Mouse (Mus musculus) lung, embryonic 14.5 days (tissue): ENCODE measurements around the gene Eif4e1b. TPM values are rescaled to one million over a fixed set of nuclear protein-coding genes. Genes with fewer than 3 reads are reported as not detected.

Experiments used
- ATAC-seq: fragments of 200-750 bp; cut with Nextera tagmentation; 2 replicates; pipeline ENCODE4 v1.8.0; 2017; ENCODE audit warnings: mild to moderate bottlenecking, moderate TSS enrichment, moderate library complexity; ENCODE audit not compliant: insufficient read depth
- DNase-seq: peaks from one replicate; pipeline ENCODE4 v3.0.0-alpha.2; 2015
- H3K27ac ChIP-seq: fragments of 300-500 bp; sonication (generic); 2 replicates; pipeline ENCODE4 v1.5.1; 2014; ENCODE audit warnings: low read depth, mild to moderate bottlenecking, moderate library complexity
- H3K27me3 ChIP-seq: fragments of 300-500 bp; sonication (generic); 2 replicates; pipeline ENCODE4 v1.6.1; 2014; ENCODE audit warnings: low read length, control low read depth; ENCODE audit not compliant: insufficient read depth
- H3K36me3 ChIP-seq: fragments of 300-500 bp; sonication (generic); 2 replicates; pipeline ENCODE4 v1.6.1; 2014; ENCODE audit warnings: control low read depth; ENCODE audit not compliant: insufficient read depth
- H3K4me1 ChIP-seq: fragments of 300-500 bp; sonication (generic); 2 replicates; pipeline ENCODE4 v1.6.1; 2014; ENCODE audit warnings: antibody characterized with exemption, control low read depth; ENCODE audit not compliant: insufficient read depth
- H3K4me2 ChIP-seq: fragments of 300-500 bp; sonication (generic); 2 replicates; pipeline ENCODE4 v1.6.1; 2014; ENCODE audit warnings: mild to moderate bottlenecking
- H3K4me3 ChIP-seq: fragments of 300-500 bp; sonication (generic); 2 replicates; pipeline ENCODE4 v1.5.1; 2014; ENCODE audit warnings: low read depth, low read length
- H3K9ac ChIP-seq: fragments of 300-500 bp; sonication (generic); 2 replicates; pipeline ENCODE4 v1.6.1; 2014
- H3K9me3 ChIP-seq: fragments of 300-500 bp; sonication (generic); 2 replicates; pipeline ENCODE4 v1.6.1; 2016; ENCODE audit warnings: low read depth, low read length, control low read depth
- CTCF ChIP-seq: IDR thresholded peaks from 2 replicates; pipeline ENCODE4 v1.5.1; 2016; ENCODE audit warnings: antibody characterized with exemption, low read depth
- WGBS: fragments of 180-500 bp; shearing (Covaris S2); extraction: QIAGEN DNeasy Blood & Tissue Kit; methylation state at CpG from one replicate; pipeline ENCODE4 v1.1.7; 2014; 5-methylcytosine and 5-hydroxymethylcytosine counted together
- polyA plus RNA-seq: library from polyadenylated mRNA; unstranded; fragments of >200 nt; fragmentation: Nextera tagmentation; extraction: Ambion mirVana; gene quantifications from 2 replicates; pipeline ENCODE4 v1.2.1, GENCODE M21; 2014

Gene Eif4e1b
- polyA plus RNA-seq: not detected in 2 replicates

DNA sequence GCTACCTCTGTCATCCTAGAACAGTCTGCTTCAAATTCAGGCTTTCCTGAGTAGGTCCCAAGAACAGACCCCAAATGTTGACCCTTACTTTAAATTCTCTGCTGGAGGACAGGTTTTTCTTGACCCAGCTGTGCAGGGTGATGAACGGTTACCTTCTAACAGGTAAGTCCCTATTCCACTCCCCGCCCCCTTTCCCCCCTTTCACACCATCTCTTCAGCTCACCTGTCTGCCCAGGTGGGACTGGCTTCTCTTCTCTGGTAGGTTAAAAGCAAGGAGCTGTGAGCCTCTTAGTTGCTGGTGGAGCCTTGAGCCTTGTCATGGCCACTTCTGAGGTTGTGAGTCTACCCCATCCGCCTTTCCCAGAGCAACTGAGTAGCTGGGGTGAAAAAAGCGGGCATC lies at the start of gene Eif4e1b:
Gene Eif4e1b (plus strand): TSS at position 301 of the 400 bp plus-strand sequence.
- H3K36me3 ChIP-seq: no peaks in the 10 kb centered on the region
- no peak for DNase-seq

DNA sequence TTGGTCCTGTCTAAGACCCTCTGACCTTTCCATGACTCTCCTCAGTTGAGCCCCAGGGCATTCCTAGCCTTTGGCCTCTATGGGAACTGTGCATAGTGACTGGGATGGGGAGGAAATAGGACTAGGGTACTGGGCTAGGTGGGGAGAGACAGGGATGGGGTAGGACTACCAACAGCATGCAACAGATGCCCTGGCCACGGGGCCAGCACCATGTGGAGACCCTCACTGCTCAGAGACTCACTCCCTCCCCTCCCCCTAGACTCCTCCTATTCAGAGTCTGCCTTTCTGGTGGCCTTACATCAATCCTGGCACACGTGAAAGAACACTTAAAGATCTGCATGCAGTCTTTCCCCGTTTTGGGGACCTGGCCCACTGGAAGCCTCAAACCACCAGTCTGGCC lies 46.9 kb upstream of the Eif4e1b start:
- no peak for TF ChIP-seq CTCF
- H3K4me1 ChIP-seq: 0 out of 2 replicates have a peak, but pooled peaks cover 5% of the 10 kb centered on the region
- no peak for ATAC-seq
- 18% methylated on average over 3 of the region's 3 CpGs for WGBS
- H3K4me3 ChIP-seq: peak overlapping the region; percentile 37; the same call in 1 of the 2 replicates
- H3K27ac ChIP-seq: no peak overlapping the region
- H3K36me3 ChIP-seq: no peaks in the 10 kb centered on the region
- H3K27me3 ChIP-seq: peaks cover 45% of the 10 kb centered on the region
- H3K9ac ChIP-seq: no peak overlapping the region
- peak overlapping the region; percentile 65; the same call in 1 of the 2 replicates for H3K4me2 ChIP-seq
- H3K9me3 ChIP-seq: no peaks in the 10 kb centered on the region
- DNase-seq: no peak

More for the DNA sequence above, at the start of gene Eif4e1b:
- ATAC-seq: no peak
- no peaks in the 10 kb centered on the region for H3K9me3 ChIP-seq
- no peaks in the 10 kb centered on the region for H3K27me3 ChIP-seq
- TF ChIP-seq CTCF: no peak
- no peaks in the 10 kb centered on the region for H3K4me1 ChIP-seq
- WGBS: 77% methylated on average over 4 of the region's 4 CpGs
- no peak within 1 kb of the TSS for H3K4me2 ChIP-seq
- no peak within 1 kb of the TSS for H3K4me3 ChIP-seq
- no peak within 1 kb of the TSS for H3K9ac ChIP-seq
- H3K27ac ChIP-seq: no peak within 1 kb of the TSS

DNA sequence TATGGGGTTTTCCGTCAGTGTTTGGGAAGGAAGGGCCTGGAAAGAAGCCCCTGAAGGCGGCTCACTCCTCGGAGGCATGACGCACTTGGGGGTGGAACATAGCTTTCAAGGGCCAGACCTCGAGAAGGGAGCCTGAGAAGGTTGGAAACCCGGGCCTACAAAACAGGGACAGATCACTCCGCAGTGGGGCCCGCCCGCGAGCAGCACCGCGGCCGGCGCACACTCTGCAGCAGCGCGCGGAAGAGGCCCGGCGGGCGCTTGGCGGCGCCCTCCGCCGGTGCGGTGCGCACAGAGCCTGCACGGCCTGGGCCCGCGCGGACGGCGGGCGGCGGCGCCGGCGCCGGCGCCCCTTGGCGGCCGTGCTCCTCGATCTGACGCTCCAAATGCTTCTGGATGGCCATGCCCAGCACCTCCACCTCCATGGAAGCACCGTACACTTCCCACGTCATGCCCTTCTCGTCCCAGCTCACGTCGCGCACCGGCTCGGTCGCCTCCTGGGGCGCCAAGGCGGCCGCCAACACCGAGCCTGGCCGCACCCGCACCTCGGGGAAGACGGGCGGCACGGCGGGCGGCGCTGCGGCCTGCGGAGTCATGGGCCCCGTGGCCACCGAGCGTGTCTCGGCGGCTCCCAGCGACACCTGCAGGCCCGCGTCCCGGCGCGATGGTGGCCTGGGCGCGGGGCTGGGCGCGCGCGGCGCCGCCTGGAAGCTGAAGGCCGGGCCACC lies 46.1 kb upstream of the Eif4e1b start:
- DNase-seq (peak; percentile 70), ATAC-seq (peak; percentile 78)
- Histone ChIP-seq H3K9me3 (no peaks in the 10 kb centered on the region), H3K4me2 (peak overlapping the region; percentile 65), H3K27me3 (peaks cover 45% of the 10 kb centered on the region), H3K27ac (no peak overlapping the region), H3K4me1 (0 out of 2 replicates have a peak, but pooled peaks cover 5% of the 10 kb centered on the region), H3K9ac (peak overlapping the region; percentile 16; the same call in 1 of the 2 replicates), H3K36me3 (no peaks in the 10 kb centered on the region), H3K4me3 (peak overlapping the region; percentile 37)
- WGBS: 1% methylated on average over 81 of the region's 87 CpGs
- no peak for TF ChIP-seq CTCF

GRCm38 (mm10) chr13:54738213-54738601 lies 45.6 kb upstream of the Eif4e1b start:
- peaks cover 45% of the 10 kb centered on the region for H3K27me3 ChIP-seq
- peak overlapping the region; percentile 65 for H3K4me2 ChIP-seq
- H3K36me3 ChIP-seq: no peaks in the 10 kb centered on the region
- DNase-seq (no peak), ATAC-seq (no peak)
- WGBS: 3% methylated on average over 34 of the region's 34 CpGs
- no peak for TF ChIP-seq CTCF
- H3K9me3 ChIP-seq: no peaks in the 10 kb centered on the region
- H3K27ac ChIP-seq: no peak overlapping the region
- H3K4me1 ChIP-seq: 0 out of 2 replicates have a peak, but pooled peaks cover 5% of the 10 kb centered on the region
- H3K9ac ChIP-seq: no peak overlapping the region
- H3K4me3 ChIP-seq: peak overlapping the region; percentile 37

DNA sequence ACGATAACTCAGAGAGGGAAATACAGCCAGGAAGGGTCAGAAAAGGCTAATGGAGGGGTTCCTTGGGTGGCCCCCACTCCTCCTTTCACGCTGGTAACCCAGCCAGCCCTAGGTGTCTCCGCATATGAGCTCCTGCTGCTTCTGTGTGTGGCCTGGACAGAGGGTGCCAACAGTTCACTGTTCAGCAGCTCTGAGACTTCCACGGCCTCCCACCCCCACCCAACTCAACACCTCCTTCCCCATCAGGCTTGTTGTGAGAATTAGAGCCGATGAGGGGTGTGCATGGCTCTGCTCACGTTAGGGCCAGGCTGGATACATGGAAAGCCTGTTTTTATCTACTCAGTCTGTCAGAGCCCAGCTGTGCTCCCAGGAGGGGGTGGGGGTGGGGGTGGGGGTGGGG lies 37.7 kb upstream of the Eif4e1b start:
- ATAC-seq (no peak), DNase-seq (no peak)
- Histone ChIP-seq H3K4me2 (no peak overlapping the region), H3K27me3 (peaks cover 31% of the 10 kb centered on the region), H3K4me3 (no peak overlapping the region), H3K9ac (no peak overlapping the region), H3K9me3 (no peaks in the 10 kb centered on the region), H3K27ac (no peak overlapping the region), H3K36me3 (no peaks in the 10 kb centered on the region), H3K4me1 (no peaks in the 10 kb centered on the region)
- TF ChIP-seq CTCF: no peak
- WGBS: 26% methylated on average over 6 of the region's 6 CpGs

DNA sequence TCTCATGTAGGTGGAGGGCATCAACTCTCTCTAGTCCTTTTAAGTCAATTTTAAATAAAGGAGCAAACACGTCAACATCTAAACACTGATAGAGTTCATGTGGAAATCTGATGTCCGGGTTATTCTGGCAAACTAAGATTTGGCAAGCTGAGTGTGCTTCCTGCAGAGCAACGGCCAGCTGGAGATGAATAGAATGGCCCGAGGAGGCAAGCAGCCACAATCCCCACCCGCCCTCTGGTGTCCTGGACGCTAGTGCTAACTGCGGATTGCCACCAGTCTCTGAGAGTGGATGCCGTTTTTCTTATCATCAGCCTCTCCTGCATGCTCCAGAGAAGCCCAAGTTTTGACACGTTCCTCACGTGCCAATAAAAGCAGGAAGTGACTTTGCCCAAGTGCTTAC lies 36.9 kb upstream of the Eif4e1b start:
- H3K36me3 ChIP-seq: no peaks in the 10 kb centered on the region
- peak; percentile 4 for DNase-seq
- WGBS: 35% methylated on average over 10 of the region's 10 CpGs
- H3K4me2 ChIP-seq: no peak overlapping the region
- H3K9me3 ChIP-seq: no peaks in the 10 kb centered on the region
- no peak overlapping the region for H3K27ac ChIP-seq
- H3K4me3 ChIP-seq: no peak overlapping the region
- TF ChIP-seq CTCF: no peak
- H3K27me3 ChIP-seq: peaks cover 32% of the 10 kb centered on the region
- no peaks in the 10 kb centered on the region for H3K4me1 ChIP-seq
- no peak for ATAC-seq
- H3K9ac ChIP-seq: no peak overlapping the region

DNA sequence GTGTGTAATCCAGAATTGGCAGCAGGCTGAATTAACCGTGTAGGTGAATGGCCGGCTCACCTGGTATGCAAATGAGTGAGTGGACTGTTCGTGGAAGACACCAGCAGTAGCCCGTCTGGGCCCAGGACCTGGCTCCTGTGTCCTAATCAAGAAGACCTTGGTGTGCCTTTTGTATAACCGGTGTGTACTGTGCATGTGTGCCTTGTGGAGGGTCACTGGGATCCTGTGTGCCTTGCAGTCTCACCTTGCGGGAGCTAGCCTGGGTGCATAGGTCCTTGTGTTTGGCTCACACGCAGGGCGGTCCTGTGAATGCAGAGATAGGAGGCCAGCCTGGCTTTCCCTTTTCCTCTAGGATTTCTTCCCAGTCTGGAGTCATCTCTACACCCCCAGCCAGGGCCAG lies 35.6 kb upstream of the Eif4e1b start:
- Histone ChIP-seq H3K36me3 (no peaks in the 10 kb centered on the region), H3K4me3 (no peak overlapping the region), H3K4me2 (no peak overlapping the region), H3K4me1 (no peaks in the 10 kb centered on the region), H3K9me3 (no peaks in the 10 kb centered on the region), H3K9ac (no peak overlapping the region), H3K27me3 (peaks cover 32% of the 10 kb centered on the region), H3K27ac (no peak overlapping the region)
- DNase-seq: no peak
- WGBS: 75% methylated on average over 8 of the region's 8 CpGs
- ATAC-seq: no peak
- no peak for TF ChIP-seq CTCF
